Mouse (Mus musculus) adrenal gland, postnatal 36 days (tissue): ENCODE results near the gene Myo7a. TPM values are rescaled to one million over a fixed set of nuclear protein-coding genes. Genes with fewer than 3 reads are reported as not detected.
A peak's percentile ranks its signal among the peaks of the same experiment; 100 is the strongest.

Experiments used
- DNase-seq, 2 experiments: peaks; one replicate each; pipeline ENCODE4 v3.0.0; 2021; ENCODE audit warnings: mixed read lengths in 1 of 2
- long read RNA-seq, 2 experiments: library from polyadenylated mRNA; stranded (forward); transcript quantifications; one replicate each; pipeline ENCODE4 v2.0.0; 2021; ENCODE audit warnings: borderline sequencing depth in 2 of 2
- total RNA-seq, 2 experiments: library from RNA; stranded (reverse); gene quantifications; 2 replicates each; pipeline ENCODE4 v1.2.3; 2021

Myo7a gene
- 100 to 1,000 TPM; 102 to 124 TPM for total RNA-seq
- long read RNA-seq, experiment 1, partial matches to known transcripts, result 13 of 15 reads
- long read RNA-seq, experiment 1, other reads (novel, unspliced or antisense), result 2 of 15 reads
- long read RNA-seq, experiment 2, partial matches to known transcripts, result 7 of 9 reads
- long read RNA-seq, experiment 2, other reads (novel, unspliced or antisense), result 2 of 9 reads

- DNase-seq, result peak; percentile 93 to 94
Measured at GRCm38 (mm10) chr7:98119179-98119960, at the start of gene Myo7a. Gene Myo7a (minus strand): TSS chr7:98119524.

GRCm38 (mm10) chr7:98164999-98165528 lies 45.7 kb upstream of the Myo7a start:
- no peak for DNase-seq

- DNase-seq, result no peak
Measured at GRCm38 (mm10) chr7:98164382-98164998, 45.2 kb upstream of the Myo7a start.

- DNase-seq, result peak in 1 of 2 experiments; percentile 52
Measured at GRCm38 (mm10) chr7:98163700-98164099, 44.4 kb upstream of the Myo7a start.

- no peak for DNase-seq
Measured at GRCm38 (mm10) chr7:98162239-98162638, 42.9 kb upstream of the Myo7a start.

- no peak for DNase-seq
Measured at GRCm38 (mm10) chr7:98160041-98160740, 40.9 kb upstream of the Myo7a start.

GRCm38 (mm10) chr7:98158481-98158880 lies 39.2 kb upstream of the Myo7a start:
- DNase-seq, result no peak

- no peak for DNase-seq
Measured at GRCm38 (mm10) chr7:98157636-98158332, 38.5 kb upstream of the Myo7a start.

GRCm38 (mm10) chr7:98156280-98156665 lies 36.9 kb upstream of the Myo7a start:
- peak; percentile 64 to 81 for DNase-seq

GRCm38 (mm10) chr7:98155546-98156279 lies 36.4 kb upstream of the Myo7a start:
- DNase-seq, result peak; percentile 75 to 86

- DNase-seq, result no peak
Measured at GRCm38 (mm10) chr7:98153892-98154291, 34.6 kb upstream of the Myo7a start.

GRCm38 (mm10) chr7:98153345-98153744 lies 34.0 kb upstream of the Myo7a start:
- DNase-seq, result no peak

- DNase-seq, result peak in 1 of 2 experiments; percentile 36
Measured at GRCm38 (mm10) chr7:98152400-98152799, 33.1 kb upstream of the Myo7a start.

- DNase-seq, result peak; percentile 53 to 60
Measured at GRCm38 (mm10) chr7:98150525-98150924, 31.2 kb upstream of the Myo7a start.

- no peak for DNase-seq
Measured at GRCm38 (mm10) chr7:98149802-98150201, 30.5 kb upstream of the Myo7a start.

GRCm38 (mm10) chr7:98148721-98149407 lies 29.5 kb upstream of the Myo7a start:
- peak in 1 of 2 experiments; percentile 42 for DNase-seq

GRCm38 (mm10) chr7:98147766-98148165 lies 28.4 kb upstream of the Myo7a start:
- DNase-seq, result peak; percentile 65 to 74

- DNase-seq, result peak in 1 of 2 experiments; percentile 35
Measured at GRCm38 (mm10) chr7:98146447-98146845, 27.1 kb upstream of the Myo7a start.

GRCm38 (mm10) chr7:98145842-98146446 lies 26.6 kb upstream of the Myo7a start:
- peak in 1 of 2 experiments; percentile 58 for DNase-seq

GRCm38 (mm10) chr7:98145402-98145801 lies 26.1 kb upstream of the Myo7a start, which contains the start of gene Omp:
Gene Omp (minus strand): TSS chr7:98145502.
- DNase-seq, result no peak
